Mouse (Mus musculus) activated CD4-positive, CD25-positive, alpha-beta regulatory T cell, adult 4 months (primary cell): ENCODE data around the gene Wwp2. TPM values are rescaled to one million over a fixed set of nuclear protein-coding genes. Genes with fewer than 3 reads are reported as not detected.
"Not testable (repeated sequence)": the region's sequence is repeated elsewhere in the genome, so short reads cannot be mapped to it uniquely, and the experiment has no call there.

Experiments
- ATAC-seq: one replicate; pipeline ENCODE4 v1.8.0; 2017
- polyA plus RNA-seq, 2 experiments: library from polyadenylated mRNA; unstranded; fragments of 100-300 nt; shearing (Covaris generic); gene quantifications; one replicate each; pipeline ENCODE4 v1.2.1; 2017

Wwp2 gene
- polyA plus RNA-seq, 2 experiments from 2014 or later: 82.0 to 116 TPM

GRCm38 (mm10) chr8:107476786-107477185 lies 40.6 kb downstream of the Wwp2 start:
- not testable (repeated sequence) for ATAC-seq

GRCm38 (mm10) chr8:107478728-107479127 lies 42.6 kb downstream of the Wwp2 start:
- ATAC-seq: no peak

- ATAC-seq: no peak
Measured at GRCm38 (mm10) chr8:107480436-107480835, 44.3 kb downstream of the Wwp2 start.

- ATAC-seq: no peak
Measured at GRCm38 (mm10) chr8:107483250-107483649, 47.1 kb downstream of the Wwp2 start.

GRCm38 (mm10) chr8:107484956-107485355 lies 48.8 kb downstream of the Wwp2 start:
- ATAC-seq: no peak

GRCm38 (mm10) chr8:107488551-107488950 lies 52.4 kb downstream of the Wwp2 start:
- no peak for ATAC-seq

- ATAC-seq: no peak
Measured at GRCm38 (mm10) chr8:107489086-107489485, 52.9 kb downstream of the Wwp2 start.

GRCm38 (mm10) chr8:107489921-107490320 lies 53.8 kb downstream of the Wwp2 start:
- no peak for ATAC-seq

GRCm38 (mm10) chr8:107490649-107491048 lies 54.5 kb downstream of the Wwp2 start:
- ATAC-seq: no peak

GRCm38 (mm10) chr8:107491212-107491611 lies 55.0 kb downstream of the Wwp2 start:
- ATAC-seq: no peak

- no peak for ATAC-seq
Measured at GRCm38 (mm10) chr8:107491831-107492230, 55.7 kb downstream of the Wwp2 start.

- ATAC-seq: no peak
Measured at GRCm38 (mm10) chr8:107492802-107493201, 56.6 kb downstream of the Wwp2 start.

GRCm38 (mm10) chr8:107495425-107495824 lies 59.3 kb downstream of the Wwp2 start:
- ATAC-seq: no peak

- no peak for ATAC-seq
Measured at GRCm38 (mm10) chr8:107497708-107498107, 61.5 kb downstream of the Wwp2 start.

GRCm38 (mm10) chr8:107498390-107498789 lies 62.2 kb downstream of the Wwp2 start:
- ATAC-seq: no peak

GRCm38 (mm10) chr8:107498806-107499205 lies 62.6 kb downstream of the Wwp2 start:
- no peak for ATAC-seq

GRCm38 (mm10) chr8:107499519-107499918 lies 63.4 kb downstream of the Wwp2 start:
- ATAC-seq: no peak

GRCm38 (mm10) chr8:107502407-107502806 lies 66.2 kb downstream of the Wwp2 start:
- no peak for ATAC-seq

- no peak for ATAC-seq
Measured at GRCm38 (mm10) chr8:107502922-107503321, 66.8 kb downstream of the Wwp2 start.

- no peak for ATAC-seq
Measured at GRCm38 (mm10) chr8:107503354-107503753, 67.2 kb downstream of the Wwp2 start.

- ATAC-seq: peak; percentile 45
Measured at GRCm38 (mm10) chr8:107504239-107504985, 68.2 kb downstream of the Wwp2 start.

GRCm38 (mm10) chr8:107505271-107505670 lies 69.1 kb downstream of the Wwp2 start:
- ATAC-seq: peak; percentile 30

- ATAC-seq: no peak
Measured at GRCm38 (mm10) chr8:107507019-107507418, 70.9 kb downstream of the Wwp2 start.

GRCm38 (mm10) chr8:107510204-107510603 lies 74.0 kb downstream of the Wwp2 start:
- ATAC-seq: no peak

GRCm38 (mm10) chr8:107510766-107511165 lies 74.6 kb downstream of the Wwp2 start:
- ATAC-seq: no peak
